Mouse (Mus musculus): ENCODE measurements around the gene Specc1. TPM values are rescaled to one million over a fixed set of nuclear protein-coding genes. Genes with fewer than 3 reads are reported as not detected.
A peak's percentile ranks its signal among the peaks of the same experiment; 100 is the strongest.

Specc1 gene
- polyA plus RNA-seq, 1 experiment: 3.0 TPM

DNA sequence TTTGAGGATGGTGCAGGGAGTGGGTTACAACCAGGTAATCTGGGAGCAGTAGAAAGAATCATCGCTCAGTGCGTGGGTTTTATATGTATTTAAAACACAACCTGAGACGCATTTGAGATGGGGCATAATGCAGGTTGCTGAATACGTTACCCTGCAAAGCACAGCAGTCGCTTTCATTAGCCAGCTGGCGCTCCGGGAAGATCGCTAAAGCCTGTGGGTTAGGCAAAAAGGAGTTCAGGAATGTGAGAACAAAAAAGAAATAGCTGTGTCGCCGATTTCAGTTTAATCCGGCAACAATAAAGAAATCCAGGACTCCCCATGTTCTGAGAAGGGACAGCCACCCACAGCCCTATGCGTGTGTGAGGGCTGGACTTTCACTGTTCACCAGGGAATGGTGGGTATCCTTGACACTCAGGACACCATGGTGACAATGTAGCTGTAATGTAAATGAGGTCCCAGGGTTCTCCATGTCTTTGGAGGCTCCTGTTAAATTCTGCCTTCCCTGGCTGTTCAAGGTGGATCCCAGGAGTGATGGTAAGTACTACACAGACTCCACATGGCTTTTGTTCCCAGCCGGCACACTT, 58.6 kb downstream of the Specc1 start:
- DNase-seq (ENCODE audit: low read depth): no peak

DNA sequence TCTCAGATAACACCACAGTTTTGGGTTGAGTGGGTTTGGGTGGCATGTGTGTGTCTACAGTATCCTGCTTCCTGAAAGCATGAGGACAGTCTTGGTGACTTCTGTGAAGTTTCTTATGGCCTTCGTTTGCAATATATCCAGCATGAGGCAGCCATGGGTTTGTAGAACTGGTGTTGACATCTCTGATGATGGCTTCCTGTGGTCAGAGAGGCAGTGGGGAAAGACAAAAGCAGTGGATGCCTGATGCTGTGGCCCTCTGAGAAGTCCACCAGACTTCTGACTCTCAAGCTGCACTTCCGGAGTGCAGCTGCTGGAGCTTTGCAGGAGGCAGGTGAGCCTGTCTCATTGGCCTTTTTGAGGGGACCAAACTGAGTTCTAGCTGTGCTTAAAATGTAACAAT, 60.4 kb downstream of the Specc1 start:
- DNase-seq (ENCODE audit: low read depth): no peak

DNA sequence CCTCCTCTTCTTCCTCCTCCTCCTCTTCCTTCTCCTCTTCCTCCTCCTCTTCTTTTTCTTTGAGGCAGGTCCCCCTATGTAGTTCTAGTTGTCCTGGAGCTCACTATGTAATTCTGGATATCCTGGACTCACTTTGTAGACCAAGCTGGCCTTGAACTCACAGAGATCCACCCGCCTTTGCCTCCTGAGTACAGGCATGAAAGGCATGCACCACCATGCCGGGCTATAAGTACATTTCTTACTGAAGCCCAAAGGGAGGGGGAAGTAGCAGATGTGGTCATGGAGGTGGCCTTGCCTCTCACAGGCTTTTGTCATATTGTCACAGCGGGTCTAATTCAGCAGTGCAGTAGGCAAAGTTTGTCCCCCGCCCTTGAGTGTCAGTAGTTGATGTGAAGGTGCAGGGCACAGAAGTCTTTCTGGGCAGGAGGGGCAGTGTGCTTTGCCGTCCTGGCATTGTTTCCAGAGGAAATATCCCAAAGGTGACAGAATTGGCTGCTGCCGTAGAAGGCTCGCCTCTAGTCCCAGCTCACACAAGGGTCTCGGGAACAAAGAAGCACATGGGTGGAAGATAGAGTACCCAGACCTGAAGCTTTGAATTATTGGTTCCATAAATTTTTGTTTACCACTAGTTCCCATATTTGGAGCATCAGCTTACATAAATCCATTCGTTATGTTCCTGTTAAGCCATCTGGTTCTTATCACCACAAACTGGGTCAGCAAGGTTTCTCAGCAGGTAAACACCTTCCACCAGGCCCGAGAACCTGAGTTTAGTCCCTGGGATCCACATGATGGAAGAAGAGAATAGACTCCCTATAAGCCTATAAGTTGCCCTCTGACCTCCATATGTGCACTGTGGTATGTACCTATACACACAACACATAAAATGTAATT, 62.0 kb downstream of the Specc1 start:
- DNase-seq (ENCODE audit: low read depth): no peak

DNA sequence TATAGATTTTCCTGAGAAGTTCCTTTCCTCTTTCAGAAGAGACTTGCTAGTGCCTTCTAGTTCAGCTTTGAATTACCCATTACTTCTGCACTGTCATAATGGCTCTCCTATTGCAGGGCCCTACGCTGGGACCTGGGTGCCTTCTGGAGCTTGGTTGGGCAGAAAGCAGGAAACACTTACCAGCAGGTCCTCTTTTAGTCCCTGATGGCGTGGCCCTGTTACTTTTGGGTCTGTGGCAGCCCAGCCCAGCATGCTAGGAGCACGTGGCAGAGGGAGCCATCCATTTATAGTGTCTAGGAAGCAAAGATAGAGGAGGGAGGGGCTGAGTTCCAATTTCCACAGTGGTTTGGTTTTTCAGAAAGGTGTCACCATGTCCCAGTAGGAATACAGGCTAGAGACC, 63.3 kb downstream of the Specc1 start:
- DNase-seq (ENCODE audit: low read depth): no peak

DNA sequence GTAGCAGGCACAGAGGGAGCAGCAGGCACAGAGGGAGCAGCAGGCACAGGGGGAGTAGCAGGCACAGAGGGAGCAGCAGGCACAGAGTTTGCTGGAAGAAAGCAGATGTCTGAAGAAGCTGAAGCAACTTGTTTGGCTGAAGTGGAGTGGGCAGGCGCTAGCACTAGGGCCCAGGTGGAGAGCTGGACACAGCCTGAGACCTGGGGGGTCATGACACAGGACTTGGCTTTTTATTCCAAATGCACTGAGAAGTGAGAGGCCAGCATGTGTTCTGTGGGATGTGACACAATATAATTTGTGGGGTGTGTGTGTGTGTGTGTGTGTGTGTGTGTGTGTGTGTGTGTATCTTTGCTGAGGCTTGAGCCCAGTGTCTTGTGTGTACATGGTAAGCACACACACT, 64.3 kb downstream of the Specc1 start:
- no peak for DNase-seq (ENCODE audit: low read depth)

DNA sequence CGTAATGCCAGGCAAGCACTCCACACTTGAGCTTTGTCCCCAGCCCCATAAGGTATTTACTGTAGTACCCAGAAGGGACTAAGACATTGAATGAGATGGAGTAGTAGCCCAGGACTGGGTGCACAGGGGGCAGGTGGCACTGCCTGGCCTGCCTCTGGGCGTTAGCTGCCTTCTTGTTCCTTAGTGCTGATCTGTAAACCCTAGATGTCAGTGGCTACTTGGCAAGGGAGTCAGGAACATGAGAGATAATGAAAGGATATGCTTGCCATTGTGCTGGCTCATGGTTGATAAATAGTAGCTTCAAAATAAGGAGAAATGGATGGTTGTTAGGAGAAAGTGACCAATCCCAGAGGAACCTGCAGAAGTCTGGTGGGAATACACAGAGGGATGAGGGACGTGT, 65.5 kb downstream of the Specc1 start:
- no peak for DNase-seq (ENCODE audit: low read depth)

DNA sequence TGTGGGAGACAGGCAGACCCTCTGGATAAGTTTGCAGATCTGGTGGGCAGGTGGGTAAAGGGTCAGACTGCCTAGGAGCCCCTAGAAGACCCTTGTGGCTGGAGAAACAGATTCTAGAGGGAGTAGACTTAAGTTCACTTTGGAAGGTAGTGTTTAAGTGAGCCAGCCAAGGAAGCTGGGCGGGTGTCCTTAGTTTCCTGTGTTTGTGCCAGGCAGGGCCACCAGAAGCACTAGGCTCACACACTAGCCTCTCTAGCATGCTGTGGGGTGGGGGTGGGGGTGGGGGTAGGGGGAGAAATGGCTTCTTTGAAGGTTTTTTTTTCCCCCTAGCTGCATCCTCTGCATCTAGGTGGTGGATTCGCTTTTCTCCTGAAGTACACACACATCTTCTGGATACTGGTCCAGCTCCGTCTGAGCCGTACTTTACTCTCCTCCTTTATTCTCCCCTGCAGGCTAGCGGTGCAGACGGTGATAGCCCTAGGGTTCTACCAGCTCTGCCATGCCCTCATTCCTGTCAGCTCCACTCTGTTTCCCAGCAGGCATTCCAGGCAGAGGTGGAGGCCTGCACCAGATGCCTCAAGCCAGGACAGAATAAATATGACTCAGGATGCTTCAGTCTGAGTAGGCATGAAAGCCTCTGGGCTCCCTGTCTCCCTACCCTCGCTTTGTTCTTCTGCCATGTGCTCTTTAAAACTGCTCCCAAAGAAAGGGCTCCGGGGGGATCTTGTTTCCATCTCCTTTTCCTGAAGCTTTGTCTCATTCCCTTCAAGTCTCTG, 66.3 kb downstream of the Specc1 start:
- no peak for DNase-seq (ENCODE audit: low read depth)

DNA sequence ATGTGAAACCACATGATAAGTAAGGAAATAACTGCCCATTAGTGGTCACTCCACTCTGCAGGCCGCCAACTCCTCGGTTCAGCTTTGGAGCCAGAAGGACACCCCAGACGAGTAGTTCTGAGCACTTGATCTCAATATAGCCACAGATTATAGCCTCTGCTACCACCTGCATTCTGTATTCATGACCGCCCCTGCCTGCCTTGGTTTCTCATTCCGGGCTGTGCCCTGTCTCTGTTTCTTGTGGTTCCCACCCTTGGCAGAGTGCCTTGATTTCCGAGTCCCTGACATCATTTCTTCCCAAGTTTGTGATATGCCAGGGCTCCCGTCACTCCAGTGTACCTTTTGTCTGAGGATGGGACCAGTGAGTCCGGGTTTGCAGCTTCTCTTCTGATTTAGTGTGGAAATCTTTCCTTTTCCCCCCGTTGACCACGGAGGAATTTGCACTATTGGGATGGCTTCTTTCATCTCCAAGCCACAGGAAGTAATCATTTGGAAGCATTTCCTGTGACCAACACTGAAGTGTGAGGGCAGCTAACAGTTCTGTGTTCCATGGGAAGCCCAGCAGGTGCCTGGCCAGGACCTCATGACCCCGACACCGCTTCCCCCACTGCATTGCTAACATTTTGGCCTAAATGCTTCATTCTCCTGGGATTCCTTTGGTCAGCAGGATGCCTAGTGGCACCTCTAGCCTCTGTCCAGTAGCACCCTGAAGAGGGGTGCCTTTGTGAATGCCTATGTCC, 67.1 kb downstream of the Specc1 start:
- no peak for DNase-seq (ENCODE audit: low read depth)

DNA sequence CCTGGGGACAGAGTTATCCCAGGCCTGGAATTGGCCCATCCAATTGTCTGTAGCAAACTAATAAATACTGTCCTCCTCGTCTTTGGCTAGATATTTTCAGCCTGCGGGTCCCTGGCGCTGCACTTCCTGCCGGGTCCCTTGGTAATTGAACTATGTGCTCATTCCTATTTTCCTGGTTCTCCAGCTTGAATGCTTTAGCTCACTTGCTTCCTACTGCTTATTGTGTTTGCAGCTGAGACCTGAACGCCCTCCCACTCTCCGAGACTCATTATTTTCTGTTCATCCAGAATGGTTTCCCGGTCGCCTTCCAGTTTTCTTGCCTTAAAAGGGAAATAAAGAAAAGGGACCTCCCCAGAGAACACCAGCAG, 67.7 kb downstream of the Specc1 start:
- no peak for DNase-seq (ENCODE audit: low read depth)

DNA sequence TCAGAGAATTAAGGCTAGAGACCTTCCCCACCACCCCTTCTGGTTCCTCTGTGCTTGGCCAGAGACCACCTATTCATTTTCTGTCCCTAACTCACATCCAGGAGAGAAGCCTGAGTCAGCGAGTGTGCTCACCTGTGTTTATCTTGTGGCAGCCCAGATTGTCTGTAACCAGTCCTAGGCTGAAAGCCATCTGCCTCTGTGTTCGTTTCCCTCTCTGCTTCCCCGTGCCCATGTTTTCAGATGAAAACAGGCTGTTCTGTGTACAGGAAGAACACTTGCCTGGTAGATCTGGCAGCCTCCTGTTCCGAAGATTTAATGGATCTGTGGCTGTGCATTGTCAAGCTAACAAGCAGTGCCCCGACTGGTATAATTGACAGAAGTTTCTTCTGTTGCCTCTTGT, 68.4 kb downstream of the Specc1 start:
- no peak for DNase-seq (ENCODE audit: low read depth)

DNA sequence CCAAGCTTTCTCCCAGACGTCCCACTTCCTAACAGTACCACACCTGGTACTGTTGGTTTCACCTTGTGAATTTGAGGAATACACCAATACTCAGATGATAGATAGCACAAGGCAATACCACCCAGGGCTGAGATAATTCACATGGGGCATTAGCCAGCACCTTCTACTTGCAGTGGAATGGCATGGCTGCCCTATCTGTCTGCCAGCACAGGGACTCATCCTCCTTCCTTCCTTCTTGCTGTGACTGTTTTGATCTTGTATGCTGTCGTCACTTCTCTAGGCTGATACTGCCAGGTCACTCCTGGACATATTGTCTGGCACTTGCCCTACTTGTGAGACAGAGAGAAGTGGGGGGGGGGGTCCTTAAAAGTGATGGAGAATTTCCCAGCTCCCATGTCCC, 69.2 kb downstream of the Specc1 start:
- no peak for DNase-seq (ENCODE audit: low read depth)

DNA sequence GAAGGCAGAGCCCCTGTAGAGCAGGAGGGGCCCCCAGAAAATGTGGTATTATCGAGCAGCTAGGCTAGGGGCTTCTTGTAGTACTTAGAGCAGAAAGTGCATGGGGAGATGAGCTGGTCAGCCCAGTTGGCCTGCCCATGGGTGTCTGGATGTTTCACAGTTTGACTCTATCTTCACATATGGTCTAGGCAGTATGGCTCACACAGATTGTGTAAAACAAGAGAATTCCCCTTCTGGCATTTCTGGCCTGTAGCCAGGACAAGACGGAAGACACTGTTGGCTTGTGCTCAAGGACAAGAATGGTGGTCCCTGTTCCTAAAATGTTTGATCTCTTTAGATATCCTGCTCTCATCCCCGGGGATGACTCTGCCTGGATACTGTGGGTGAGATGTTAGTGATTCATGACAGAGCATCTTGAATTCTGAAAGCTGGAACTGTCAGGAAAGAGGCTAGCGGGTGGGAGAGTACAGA, 69.8 kb downstream of the Specc1 start:
- DNase-seq (ENCODE audit: low read depth): no peak

DNA sequence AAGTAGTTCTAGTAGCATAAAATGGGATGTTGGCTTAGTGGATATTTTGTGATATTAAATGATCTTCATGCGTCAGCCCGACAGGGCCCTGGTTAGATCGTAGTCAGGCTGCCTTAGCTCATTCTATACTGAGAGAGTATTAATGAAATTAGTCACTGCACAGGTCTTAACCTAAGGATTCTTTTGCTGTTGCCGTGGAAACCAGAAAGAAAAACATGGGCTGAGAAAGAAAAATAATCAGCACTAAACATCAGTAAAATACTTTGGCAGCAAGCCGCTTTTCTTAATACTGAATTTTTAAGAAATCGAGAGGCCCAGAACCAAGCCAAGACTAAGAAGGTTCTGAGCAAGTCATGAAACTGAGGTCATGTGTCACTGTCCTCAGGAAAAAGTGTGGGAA, 70.7 kb downstream of the Specc1 start:
- DNase-seq (ENCODE audit: low read depth): no peak

DNA sequence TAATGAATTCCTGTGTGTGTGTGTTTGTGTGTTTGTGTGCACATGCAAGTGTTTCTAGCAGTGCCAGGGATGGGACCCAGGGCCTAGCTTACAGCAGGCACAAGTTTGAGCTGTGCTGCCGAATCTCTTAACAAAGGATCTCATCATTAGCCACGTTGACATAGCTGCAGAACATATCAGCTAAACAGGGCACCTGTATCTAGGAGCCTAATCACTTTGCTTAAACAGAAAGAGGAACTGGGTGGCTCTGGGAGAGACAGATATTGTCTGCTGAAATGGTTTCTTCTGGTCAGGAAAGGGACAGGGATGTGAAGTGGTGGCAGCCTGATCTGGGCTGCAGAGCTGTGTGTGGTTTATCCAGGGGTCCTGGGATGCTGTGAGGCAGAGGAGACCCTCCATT, 71.1 kb downstream of the Specc1 start:
- no peak for DNase-seq (ENCODE audit: low read depth)

DNA sequence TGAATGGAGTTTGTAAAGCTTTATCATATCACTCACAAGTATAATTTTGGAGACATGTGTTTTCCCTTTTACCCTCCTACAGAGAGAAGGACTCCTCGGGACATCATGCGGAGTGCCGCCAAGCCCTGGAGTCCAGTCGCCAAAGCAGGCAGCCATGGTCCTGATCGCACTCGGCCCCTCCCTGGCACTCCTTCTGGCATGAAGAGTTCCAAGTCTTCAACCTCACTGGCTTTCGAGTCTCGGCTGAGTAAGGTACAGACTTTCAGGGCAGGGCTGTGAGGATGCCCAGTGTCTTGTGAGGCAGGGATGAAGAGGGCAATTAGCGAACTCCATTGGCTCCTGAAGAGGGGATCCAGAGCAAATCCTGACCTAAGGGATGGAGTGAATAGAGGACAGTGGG, 72.6 kb downstream of the Specc1 start:
- DNase-seq (ENCODE audit: low read depth): no peak

DNA sequence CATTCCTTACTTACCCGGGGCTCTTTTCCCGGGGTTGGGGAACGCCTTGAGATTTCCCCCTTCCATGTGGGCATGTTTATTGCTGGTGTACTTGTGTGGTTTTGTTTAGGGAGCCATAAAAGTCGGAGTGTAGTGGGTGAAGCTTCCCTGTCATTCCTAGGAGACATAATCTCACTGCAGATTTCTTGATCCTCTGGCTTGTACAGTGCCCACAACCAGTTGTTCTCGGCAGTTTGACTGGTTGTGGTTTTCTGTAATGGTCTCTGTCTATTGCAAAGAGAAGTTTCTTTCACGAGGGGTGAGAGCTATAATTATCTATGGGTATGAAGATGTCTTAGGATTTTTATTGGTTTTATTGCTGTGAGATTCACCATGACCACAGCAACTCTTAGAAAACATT, 78.0 kb downstream of the Specc1 start:
- DNase-seq (ENCODE audit: low read depth): no peak

DNA sequence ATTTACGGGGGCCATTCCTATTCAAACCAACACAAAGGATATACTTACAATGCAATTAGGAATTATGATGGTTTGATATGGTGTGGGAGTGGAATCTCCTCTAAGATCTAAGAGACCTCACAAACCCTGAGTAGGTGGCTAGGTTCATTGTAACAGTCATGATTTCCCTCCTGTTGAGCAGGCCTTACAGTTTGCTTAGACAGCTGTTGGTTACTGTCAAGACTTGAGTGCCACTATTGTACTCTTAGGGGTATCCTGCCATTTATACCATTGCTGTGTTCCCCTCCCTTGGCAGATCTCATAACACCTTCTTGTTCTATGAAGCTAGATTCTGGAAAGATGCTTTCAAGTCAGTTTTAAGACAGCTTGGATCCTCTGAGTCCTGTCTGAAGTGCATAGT, 78.7 kb downstream of the Specc1 start:
- no peak for DNase-seq (ENCODE audit: low read depth)

DNA sequence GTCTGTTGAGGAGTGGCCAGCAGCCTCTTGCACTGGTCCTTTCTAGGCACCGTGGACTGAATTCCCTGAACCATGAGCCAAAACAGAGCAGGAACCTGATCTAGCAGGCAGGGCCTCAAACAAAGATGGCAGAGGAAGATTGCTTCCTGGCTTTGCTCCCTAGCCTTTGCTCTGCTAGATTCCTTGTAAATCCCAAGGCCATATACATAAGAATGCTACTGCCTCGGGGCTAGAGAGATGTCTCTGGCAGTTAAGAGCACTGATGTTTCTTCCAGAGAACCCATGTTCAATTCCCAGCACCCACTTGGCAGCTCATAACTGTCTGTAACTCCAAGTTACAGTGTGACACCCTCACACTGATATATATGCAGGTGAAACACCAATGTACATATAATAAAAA, 83.6 kb downstream of the Specc1 start:
- DNase-seq (ENCODE audit: low read depth): no peak

DNA sequence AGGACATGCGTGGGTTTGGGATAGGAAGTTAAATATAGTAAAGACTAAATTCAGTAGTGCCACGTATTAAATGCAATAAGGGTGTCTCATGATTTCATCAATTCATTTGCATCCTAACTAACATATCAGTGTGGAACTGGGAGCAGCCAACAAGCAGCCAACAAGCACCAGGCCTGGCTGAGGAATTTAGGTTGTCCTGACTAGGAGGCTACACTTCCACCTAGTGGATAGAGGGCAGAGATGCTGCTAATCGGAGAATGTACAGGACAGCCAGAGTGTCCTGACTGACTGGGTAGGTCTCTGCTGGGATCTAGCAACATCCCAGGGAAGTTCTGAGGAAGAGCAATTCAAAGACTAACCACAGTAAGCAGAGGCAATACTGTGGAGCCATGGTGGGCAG, 88.1 kb downstream of the Specc1 start:
- DNase-seq (ENCODE audit: low read depth): no peak

DNA sequence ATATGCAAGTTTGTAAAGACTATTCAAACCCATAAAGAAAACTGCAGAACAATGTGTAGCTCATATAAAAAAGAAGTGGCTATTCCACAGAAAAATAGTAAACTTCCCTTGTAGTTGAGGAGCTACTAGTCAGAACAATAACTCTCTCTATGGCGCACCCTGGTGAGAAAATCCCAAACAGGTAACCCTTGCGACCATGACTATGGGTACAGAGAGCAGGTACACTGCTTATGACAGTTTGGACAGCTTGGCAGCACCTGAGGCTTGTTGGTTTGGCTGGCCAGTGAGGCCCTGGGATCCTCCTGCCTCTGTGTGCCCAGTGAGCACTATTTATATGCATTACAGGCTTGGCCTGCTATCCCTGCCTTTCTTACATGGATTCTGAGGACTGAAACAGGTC, 89.4 kb downstream of the Specc1 start:
- no peak for DNase-seq (ENCODE audit: low read depth)

DNA sequence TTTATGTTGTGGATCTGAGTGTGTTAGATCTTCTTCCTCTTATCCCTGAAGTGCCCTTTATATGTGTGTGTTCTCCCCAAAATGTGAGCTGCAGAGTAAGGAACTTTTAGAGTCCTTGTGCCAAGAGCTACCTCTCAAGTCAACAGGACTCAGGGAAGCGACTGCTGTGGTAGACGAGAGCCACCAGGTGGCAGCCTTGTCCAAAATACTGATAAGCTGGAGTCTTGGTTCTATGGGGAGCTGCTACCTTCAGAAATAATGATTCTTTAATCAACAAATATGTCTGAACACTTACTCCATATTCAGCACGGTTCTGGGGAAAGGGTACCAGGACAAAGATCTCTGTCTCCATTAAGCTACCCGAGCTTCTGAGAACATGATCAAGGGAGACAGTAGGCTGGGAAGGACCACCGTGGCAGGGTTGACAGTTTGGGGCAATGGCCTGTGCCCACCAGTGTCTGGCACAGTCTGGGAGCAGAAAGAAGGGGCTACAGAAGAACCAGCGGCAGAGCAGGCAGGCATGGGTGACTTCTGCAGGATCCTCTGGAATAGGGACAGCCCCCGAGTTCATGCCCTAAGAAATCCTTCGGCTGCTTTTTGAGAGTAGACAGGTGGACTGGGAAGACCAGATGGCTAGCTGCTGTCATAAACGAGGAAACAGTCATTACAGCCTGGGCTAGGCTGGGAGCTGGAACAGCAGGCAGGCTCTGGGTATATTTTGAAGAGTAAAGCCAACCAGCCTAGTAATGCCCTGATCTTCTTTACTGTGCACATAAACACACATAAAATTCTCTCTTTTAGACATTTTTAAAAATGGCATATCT, 91.5 kb downstream of the Specc1 start:
- peak; percentile 6 for DNase-seq (ENCODE audit: low read depth)
